8 mouse cellular contexts compared by ENCODE assay signal in genomic region chr1:185454955-185455701, GRCm38 (mm10). TPM values are rescaled to one million over a fixed set of nuclear protein-coding genes. Genes with fewer than 3 reads are reported as not detected.
DNase-seq lines count a peak whose midpoint lies in the region; ATAC-seq and TF ChIP-seq lines count a peak whose summit lies in the region.

No protein-coding gene starts in this region.

- peak overlapping the region; percentile 85 for H3K4me2 ChIP-seq in hindbrain, embryonic 13.5 days
- H3K4me2 ChIP-seq in limb, embryonic 12.5 days, result peak overlapping the region; percentile 95

- peak overlapping the region; percentile 21 for H3K4me3 ChIP-seq in brown adipose tissue, adult 24 weeks (ENCODE audit: insufficient read depth, low read depth, low read length)
- H3K4me3 ChIP-seq in embryonic fibroblast, embryonic 13.5 days (ENCODE audit: insufficient read depth, low read length), result peak overlapping the region; percentile 20
- peak overlapping the region; percentile 64 for H3K4me3 ChIP-seq in hindbrain, embryonic 13.5 days
- H3K4me3 ChIP-seq in limb, embryonic 12.5 days (replicated peaks), result peak overlapping the region; percentile 55
- H3K4me3 ChIP-seq in olfactory bulb, adult 2 months (ENCODE audit: insufficient read depth, low read depth, low read length), result peak overlapping the region; percentile 55

- no peak overlapping the region for H3K27ac ChIP-seq in brown adipose tissue, adult 24 weeks (replicated peaks; ENCODE audit: low read depth, low read length)
- no peak overlapping the region for H3K27ac ChIP-seq in embryonic fibroblast, embryonic 13.5 days (ENCODE audit: insufficient read depth, low read length)
- peak overlapping the region; percentile 42; the same call in 1 of the 2 replicates for H3K27ac ChIP-seq in hindbrain, embryonic 13.5 days
- no peak overlapping the region for H3K27ac ChIP-seq in limb, embryonic 12.5 days
- no peak overlapping the region for H3K27ac ChIP-seq in olfactory bulb, adult 2 months (ENCODE audit: insufficient read depth, low read depth, low read length)

- H3K9ac ChIP-seq in hindbrain, embryonic 13.5 days, result peak overlapping the region; percentile 82
- peak overlapping the region; percentile 63 for H3K9ac ChIP-seq in limb, embryonic 12.5 days (replicated peaks)

- H3K27me3 ChIP-seq in hindbrain, embryonic 13.5 days, result peaks cover 41% of the 10 kb centered on the region
- peaks cover 54% of the 10 kb centered on the region for H3K27me3 ChIP-seq in limb, embryonic 12.5 days

- under 1% methylated on average over 67 of the region's 71 CpGs for WGBS in hindbrain, embryonic 13.5 days
- under 1% methylated on average over 71 of the region's 71 CpGs for WGBS in limb, embryonic 12.5 days
- WGBS in olfactory bulb, adult 2 months, result under 1% methylated on average over 71 of the region's 71 CpGs

- H3K36me3 ChIP-seq in hindbrain, embryonic 13.5 days, result no peaks in the 10 kb centered on the region
- H3K36me3 ChIP-seq in limb, embryonic 12.5 days, result no peaks in the 10 kb centered on the region

- TF ChIP-seq POLR2A in embryonic fibroblast, embryonic 13.5 days (IDR thresholded peaks at IDR 0.05; ENCODE audit: low read depth, low read length), result no peak
- TF ChIP-seq POLR2A in olfactory bulb, adult 2 months (IDR thresholded peaks at IDR 0.05; ENCODE audit: insufficient read depth, low read depth, low read length), result no peak

- peak; percentile 18 for DNase-seq in layer of hippocampus, adult 11-12 months (ENCODE audit: low spot score)
- no peak for DNase-seq in layer of hippocampus, adult 9-10 months (ENCODE audit: low spot score)
- DNase-seq in thymus, postnatal 10 days (ENCODE audit: low spot score in 2 of 2), result no peak

- peaks cover 4% of the 10 kb centered on the region for H3K4me1 ChIP-seq in brown adipose tissue, adult 24 weeks (ENCODE audit: control insufficient read depth, insufficient read depth, insufficient read length, low read length)
- H3K4me1 ChIP-seq in embryonic fibroblast, embryonic 13.5 days (ENCODE audit: control insufficient read depth, insufficient read depth, low read length), result no peaks in the 10 kb centered on the region
- H3K4me1 ChIP-seq in hindbrain, embryonic 13.5 days (replicated peaks), result peaks cover 13% of the 10 kb centered on the region
- H3K4me1 ChIP-seq in limb, embryonic 12.5 days (replicated peaks), result peaks cover 17% of the 10 kb centered on the region
- peaks cover 13% of the 10 kb centered on the region for H3K4me1 ChIP-seq in olfactory bulb, adult 2 months (ENCODE audit: control insufficient read depth, insufficient read depth, low read length)

- ATAC-seq in hindbrain, embryonic 13.5 days (ENCODE audit: low FRiP score), result peak; percentile 63
- ATAC-seq in limb, embryonic 12.5 days (ENCODE audit: insufficient number of reproducible peaks, insufficient read depth, low FRiP score, low TSS enrichment, low read depth), result peak; percentile 58

- no peaks in the 10 kb centered on the region for H3K9me3 ChIP-seq in hindbrain, embryonic 13.5 days
- no peaks in the 10 kb centered on the region for H3K9me3 ChIP-seq in limb, embryonic 12.5 days

- no peak for TF ChIP-seq CTCF in embryonic fibroblast, embryonic 13.5 days (IDR thresholded peaks at IDR 0.05; ENCODE audit: borderline replicate concordance, insufficient read depth, low read length)
- TF ChIP-seq CTCF in olfactory bulb, adult 2 months (IDR thresholded peaks at IDR 0.05; ENCODE audit: insufficient read depth, low read depth, low read length), result no peak

RNA-seq across cellular contexts. Expression of gene Slc30a10, which starts 0.5 kb away (rescaled TPM):
- polyA plus RNA-seq in brown adipose tissue, adult 24 weeks (2012; ENCODE audit: insufficient read depth, insufficient read length, missing spikeins), result not detected in 2 replicates
- polyA plus RNA-seq in embryonic fibroblast, embryonic 13.5 days (2011; ENCODE audit: insufficient read length, low read depth, missing spikeins), result not detected in 2 replicates
- polyA plus RNA-seq in hindbrain, embryonic 13.5 days (2015; fragmentation: Nextera tagmentation; extraction: Ambion mirVana), result 3.4 and 3.8 TPM in 2 replicates
- polyA plus RNA-seq in limb, embryonic 12.5 days (2016; fragmentation: Nextera tagmentation; extraction: Ambion mirVana), result 0.39 and 0.54 TPM in 2 replicates
- polyA plus RNA-seq in olfactory bulb, adult 2 months (2012; ENCODE audit: insufficient read depth, insufficient read length, low replicate concordance, missing spikeins), result not detected in 2 replicates
